Mouse (Mus musculus) ovary, postnatal 10 days (tissue): ENCODE data around the gene Stk32c.

Experiments used
- DNase-seq: peaks from one replicate; pipeline ENCODE4 v3.0.0; 2022; ENCODE audit warnings: low spot score

The Stk32c gene

GRCm38 (mm10) chr7:139139921-139140461 lies 73.1 kb downstream of the Stk32c start:
- DNase-seq = no peak

GRCm38 (mm10) chr7:139136906-139137491 lies 76.1 kb downstream of the Stk32c start:
- DNase-seq = no peak

- no peak for DNase-seq
Observed at GRCm38 (mm10) chr7:139135236-139135635, 77.9 kb downstream of the Stk32c start.

GRCm38 (mm10) chr7:139133446-139133845 lies 79.7 kb downstream of the Stk32c start:
- no peak for DNase-seq

GRCm38 (mm10) chr7:139131538-139131937 lies 81.6 kb downstream of the Stk32c start:
- no peak for DNase-seq

- no peak for DNase-seq
Observed at GRCm38 (mm10) chr7:139130361-139130760, 82.7 kb downstream of the Stk32c start.

GRCm38 (mm10) chr7:139128994-139129393 lies 84.1 kb downstream of the Stk32c start:
- DNase-seq = no peak

- DNase-seq = no peak
Observed at GRCm38 (mm10) chr7:139126549-139126948, 86.6 kb downstream of the Stk32c start.

GRCm38 (mm10) chr7:139125881-139126280 lies 87.2 kb downstream of the Stk32c start:
- DNase-seq = no peak

GRCm38 (mm10) chr7:139119775-139120153 lies 93.3 kb downstream of the Stk32c start:
- DNase-seq = no peak

GRCm38 (mm10) chr7:139119152-139119774 lies 93.8 kb downstream of the Stk32c start:
- peak; percentile 71 for DNase-seq

GRCm38 (mm10) chr7:139107908-139108650 lies 105.0 kb downstream of the Stk32c start:
- DNase-seq = no peak

GRCm38 (mm10) chr7:139105705-139106104 lies 107.4 kb downstream of the Stk32c start:
- no peak for DNase-seq

GRCm38 (mm10) chr7:139105076-139105475 lies 108.0 kb downstream of the Stk32c start:
- DNase-seq = no peak

- no peak for DNase-seq
Observed at GRCm38 (mm10) chr7:139103960-139104381, 109.1 kb downstream of the Stk32c start.

- DNase-seq = no peak
Observed at GRCm38 (mm10) chr7:139101826-139102225, 111.3 kb downstream of the Stk32c start.

GRCm38 (mm10) chr7:139101286-139101804 lies 111.8 kb downstream of the Stk32c start:
- DNase-seq = no peak

- no peak for DNase-seq
Observed at GRCm38 (mm10) chr7:139100531-139101095, 112.5 kb downstream of the Stk32c start.

GRCm38 (mm10) chr7:139096399-139096798 lies 116.7 kb downstream of the Stk32c start:
- DNase-seq = no peak

GRCm38 (mm10) chr7:139095282-139095681 lies 117.8 kb downstream of the Stk32c start:
- no peak for DNase-seq

- no peak for DNase-seq
Observed at GRCm38 (mm10) chr7:139094761-139095160, 118.3 kb downstream of the Stk32c start.

- DNase-seq = no peak
Observed at GRCm38 (mm10) chr7:139093781-139094180, 119.3 kb downstream of the Stk32c start.
